Mouse (Mus musculus) MEL (cell line): ENCODE measurements around the gene Nagk. TPM values are rescaled to one million over a fixed set of nuclear protein-coding genes. Genes with fewer than 3 reads are reported as not detected.

ENCODE experiments used
- DNase-seq: peaks from one replicate; pipeline ENCODE4 v3.0.0; 2011; ENCODE audit warnings: low read depth, low spot score
- H3K27ac ChIP-seq: 2 replicates; pipeline ENCODE4 v1.5.1; 2012; ENCODE audit warnings: low read depth, mild to moderate bottlenecking, control low read depth, low read length, moderate library complexity; ENCODE audit not compliant: control insufficient read depth
- H3K27me3 ChIP-seq, 2 experiments: fragments of 150-350 bp in 1 of 2; sonication (generic) in 1 of 2; 2 replicates each; pipeline ENCODE4 v1.6.1; 2012; ENCODE audit warnings: low read length in 2 of 2, mild to moderate bottlenecking in 2 of 2, improper control_type of control experiment in 1 of 2, moderate library complexity in 1 of 2; ENCODE audit not compliant: insufficient read depth in 2 of 2, control insufficient read depth in 1 of 2
- H3K36me3 ChIP-seq, 2 experiments: 2 replicates each; pipeline ENCODE4 v1.6.1; 2012 to 2014; ENCODE audit warnings: low read length in 2 of 2, improper control_type of control experiment in 1 of 2, inconsistent platforms in 1 of 2, mild to moderate bottlenecking in 1 of 2; ENCODE audit not compliant: insufficient read depth in 2 of 2, control insufficient read depth in 1 of 2
- H3K4me1 ChIP-seq, 2 experiments: fragments of 150-350 bp in 1 of 2; sonication (generic) in 1 of 2; 2 replicates each; pipeline ENCODE4 v1.6.1; 2012; ENCODE audit warnings: low read length in 2 of 2, improper control_type of control experiment in 1 of 2, mild to moderate bottlenecking in 1 of 2; ENCODE audit not compliant: insufficient read depth in 2 of 2, control insufficient read depth in 1 of 2
- H3K4me3 ChIP-seq, 2 experiments: fragments of 150-350 bp in 1 of 2; sonication (generic) in 1 of 2; 2 replicates each; pipeline ENCODE4 v1.5.1; 2012; ENCODE audit warnings: low read depth in 2 of 2, low read length in 2 of 2, mild to moderate bottlenecking in 2 of 2, moderate library complexity in 2 of 2, control low read depth in 1 of 2, improper control_type of control experiment in 1 of 2; ENCODE audit not compliant: control insufficient read depth in 1 of 2, insufficient read depth in 1 of 2
- H3K79me2 ChIP-seq: 2 replicates; pipeline ENCODE4 v1.6.1; 2012; ENCODE audit warnings: mild to moderate bottlenecking, low read length, moderate library complexity; ENCODE audit not compliant: control insufficient read depth, poor library complexity, insufficient read depth
- H3K9ac ChIP-seq: 2 replicates; pipeline ENCODE4 v1.6.1; 2012; ENCODE audit warnings: low read depth, mild to moderate bottlenecking, control low read depth, low read length, moderate library complexity; ENCODE audit not compliant: control insufficient read depth, poor library complexity, severe bottlenecking
- H3K9me3 ChIP-seq: fragments of 150-350 bp; sonication (generic); replicated peaks from 2 replicates; pipeline ENCODE4 v1.6.1; 2012; ENCODE audit warnings: mild to moderate bottlenecking, low read length, improper control_type of control experiment, moderate library complexity; ENCODE audit not compliant: insufficient read depth
- CHD1 ChIP-seq: IDR thresholded peaks from 2 replicates; pipeline ENCODE4 v1.6.1; 2012; ENCODE audit warnings: low read depth, mild to moderate bottlenecking, inconsistent platforms, low read length, improper control_type of control experiment
- CHD2 ChIP-seq: IDR thresholded peaks from 2 replicates; pipeline ENCODE4 v1.6.1; 2011; ENCODE audit warnings: low read length, improper control_type of control experiment
- CTCF ChIP-seq, 3 experiments: IDR thresholded peaks in 2 of 3; conservative IDR thresholded peaks in 1 of 3; 2 replicates each; pipeline ENCODE4 v1.5.1; 2011 to 2012; ENCODE audit warnings: low read length in 3 of 3, low read depth in 2 of 3, mild to moderate bottlenecking in 2 of 3, improper control_type of control experiment in 1 of 3, inconsistent platforms in 1 of 3, mixed read lengths in 1 of 3, moderate library complexity in 1 of 3; ENCODE audit not compliant: control insufficient read depth in 1 of 3, insufficient read depth in 1 of 3, poor library complexity in 1 of 3, severe bottlenecking in 1 of 3
- ETS1 ChIP-seq: IDR thresholded peaks from 2 replicates; pipeline ENCODE4 v1.6.1; 2012; ENCODE audit warnings: low read depth, mild to moderate bottlenecking, inconsistent platforms, low read length, improper control_type of control experiment, moderate library complexity
- GABPA ChIP-seq: IDR thresholded peaks from 2 replicates; pipeline ENCODE4 v1.6.1; 2012; ENCODE audit warnings: low read depth, mild to moderate bottlenecking, inconsistent platforms, low read length, improper control_type of control experiment, moderate library complexity
- GATA1 ChIP-seq: IDR thresholded peaks from 2 replicates; pipeline ENCODE4 v1.6.1; 2011; ENCODE audit warnings: low read depth, low read length, improper control_type of control experiment
- HCFC1 ChIP-seq: IDR thresholded peaks from 2 replicates; pipeline ENCODE4 v1.6.1; 2012; ENCODE audit warnings: low read depth, mild to moderate bottlenecking, inconsistent platforms, low read length, improper control_type of control experiment, moderate library complexity
- JUND ChIP-seq: IDR thresholded peaks from 2 replicates; pipeline ENCODE4 v1.6.1; 2011; ENCODE audit warnings: low read depth, mild to moderate bottlenecking, improper control_type of control experiment, low read length
- KAT2A ChIP-seq: conservative IDR thresholded peaks from 2 replicates; pipeline ENCODE4 v1.6.1; 2012; ENCODE audit warnings: low read depth, low read length, improper control_type of control experiment, inconsistent platforms
- MAFK ChIP-seq: IDR thresholded peaks from 2 replicates; pipeline ENCODE4 v1.6.1; 2011; ENCODE audit warnings: low read depth, mild to moderate bottlenecking, low read length, improper control_type of control experiment, borderline replicate concordance
- MAX ChIP-seq: IDR thresholded peaks from 2 replicates; pipeline ENCODE4 v1.6.1; 2011; ENCODE audit warnings: low read length, improper control_type of control experiment
- MAZ ChIP-seq: IDR thresholded peaks from 2 replicates; pipeline ENCODE4 v1.6.1; 2012; ENCODE audit warnings: low read depth, mild to moderate bottlenecking, inconsistent platforms, low read length, improper control_type of control experiment
- MXI1 ChIP-seq: IDR thresholded peaks from 2 replicates; pipeline ENCODE4 v1.6.1; 2011; ENCODE audit warnings: mild to moderate bottlenecking, low read depth, low read length, improper control_type of control experiment
- MYB ChIP-seq: IDR thresholded peaks from 2 replicates; pipeline ENCODE4 v1.6.1; 2011; ENCODE audit warnings: mild to moderate bottlenecking, low read depth, low read length, improper control_type of control experiment
- NELFE ChIP-seq: IDR thresholded peaks from 2 replicates; pipeline ENCODE4 v1.6.1; 2011; ENCODE audit warnings: low read depth, low read length, improper control_type of control experiment
- POLR2A ChIP-seq, 2 experiments: IDR thresholded peaks; 2 replicates each; pipeline ENCODE4 v1.6.1; 2011 to 2012; ENCODE audit warnings: low read length in 2 of 2, mild to moderate bottlenecking in 2 of 2, control low read depth in 1 of 2, improper control_type of control experiment in 1 of 2, low read depth in 1 of 2, moderate library complexity in 1 of 2; ENCODE audit not compliant: control insufficient read depth in 1 of 2, insufficient read depth in 1 of 2, poor library complexity in 1 of 2
- POLR2AphosphoS2 ChIP-seq: IDR thresholded peaks from 2 replicates; pipeline ENCODE4 v1.6.1; 2011; ENCODE audit warnings: low read length, improper control_type of control experiment
- POLR2AphosphoS5 ChIP-seq: IDR thresholded peaks from 2 replicates; pipeline ENCODE4 v1.6.1; 2012; ENCODE audit warnings: low read depth, borderline replicate concordance, mild to moderate bottlenecking, inconsistent platforms, low read length, moderate library complexity, mixed read lengths
- RAD21 ChIP-seq: IDR thresholded peaks from 2 replicates; pipeline ENCODE4 v1.6.1; 2011; ENCODE audit warnings: mild to moderate bottlenecking, low read depth, low read length, improper control_type of control experiment
- RCOR1 ChIP-seq: IDR thresholded peaks from 2 replicates; pipeline ENCODE4 v1.6.1; 2012; ENCODE audit warnings: low read depth, mild to moderate bottlenecking, inconsistent platforms, low read length, improper control_type of control experiment
- SIN3A ChIP-seq: IDR thresholded peaks from 2 replicates; pipeline ENCODE4 v1.6.1; 2012; ENCODE audit warnings: low read length, improper control_type of control experiment, inconsistent platforms
- TAL1 ChIP-seq: IDR thresholded peaks from 2 replicates; pipeline ENCODE4 v1.6.1; 2012; ENCODE audit warnings: mild to moderate bottlenecking, inconsistent platforms, low read length, moderate library complexity, mixed read lengths
- ZC3H11A ChIP-seq: IDR thresholded peaks from 2 replicates; pipeline ENCODE4 v1.6.1; 2012; ENCODE audit warnings: low read depth, mild to moderate bottlenecking, inconsistent platforms, low read length, improper control_type of control experiment
- ZMIZ1 ChIP-seq: IDR thresholded peaks from 2 replicates; pipeline ENCODE4 v1.6.1; 2012; ENCODE audit warnings: low read depth, mild to moderate bottlenecking, inconsistent platforms, low read length, improper control_type of control experiment, moderate library complexity
- polyA plus RNA-seq, 2 experiments: library from polyadenylated mRNA; stranded (reverse) in 1 of 2; unstranded in 1 of 2; fragments of >175 nt in 1 of 2; fragments of >200 nt in 1 of 2; gene quantifications; 2 replicates each; pipeline versions ENCODE4 v1.2.1 to v1.2.4; 2012; ENCODE audit warnings: low replicate concordance in 2 of 2, low read depth in 1 of 2; ENCODE audit not compliant: insufficient read length in 2 of 2, insufficient read depth in 1 of 2, missing spikeins in 1 of 2
- total RNA-seq: library from RNA; depleted of rRNA; stranded (reverse); fragments of 300-350 nt; gene quantifications from 2 replicates; pipeline ENCODE4 v1.2.3, GENCODE M21; 2012

The Nagk gene
- total and polyA plus RNA-seq, 3 experiments = 3.6 to 6.3 TPM; not detected in 1

- no peaks in the 10 kb centered on the region for H3K4me1 ChIP-seq
- no peak overlapping the region for H3K9ac ChIP-seq
- DNase-seq = no peak
- TF ChIP-seq RCOR1 (no peak), MXI1 (no peak), KAT2A (no peak), CTCF (IDR thresholded peaks at IDR 0.05 in 2 of 3, conservative IDR thresholded peaks at IDR 0.05 in 1 of 3; ENCODE audit: control insufficient read depth in 1 of 3, insufficient read depth in 1 of 3, low read depth in 2 of 3, low read length in 3 of 3, poor library complexity in 1 of 3, severe bottlenecking in 1 of 3) (no peak), MAX (no peak), ZC3H11A (no peak), GABPA (no peak), MAZ (no peak), MYB (no peak), ZMIZ1 (no peak)
- TF ChIP-seq, all 39 proteins: peak for 0
- Histone ChIP-seq H3K79me2 (peaks cover 1% of the 10 kb centered on the region), H3K4me3 (no peak overlapping the region), H3K36me3 (0 out of 4 replicates have a peak, but pooled peaks cover 0 to 2% of the 10 kb centered on the region in 2 experiments), H3K27ac (no peak overlapping the region), H3K9me3 (no peaks in the 10 kb centered on the region), H3K27me3 (no peaks in the 10 kb centered on the region)
Observed at GRCm38 (mm10) chr6:83768485-83768884, 26.3 kb upstream of the Nagk start.

GRCm38 (mm10) chr6:83774126-83774525 lies 20.7 kb upstream of the Nagk start:
- Histone ChIP-seq H3K9ac (peak overlapping the region; percentile 98), H3K9me3 (no peaks in the 10 kb centered on the region), H3K27ac (no peak overlapping the region), H3K36me3 (peaks cover 2 to 5% of the 10 kb centered on the region in 2 experiments; a peak in 2 of 4 replicates), H3K4me3 (peak overlapping the region in 1 of 2 experiments; percentile 88; a peak in 3 of 4 replicates), H3K27me3 (no peaks in the 10 kb centered on the region), H3K79me2 (peaks cover 20% of the 10 kb centered on the region), H3K4me1 (peaks cover 2 to 10% of the 10 kb centered on the region in 2 experiments; a peak in 2 of 4 replicates)
- peak; percentile 19 for DNase-seq
- TF ChIP-seq MXI1 (no peak), POLR2AphosphoS2 (no peak), SIN3A (no peak), MAFK (no peak), JUND (no peak), POLR2A (IDR thresholded peaks at IDR 0.05; ENCODE audit: control insufficient read depth in 1 of 2, insufficient read depth in 1 of 2, low read depth in 1 of 2, low read length in 2 of 2, poor library complexity in 1 of 2) (no peak), NELFE (no peak), CHD2 (no peak), GATA1 (no peak), RCOR1 (no peak), CHD1 (no peak), GABPA (no peak), HCFC1 (no peak), MAZ (no peak), MAX (no peak), TAL1 (no peak), RAD21 (no peak), POLR2AphosphoS5 (no peak), ETS1 (no peak)
